Mouse (Mus musculus) forebrain, embryonic 16.5 days (tissue): ENCODE data around the gene Vmn1r130. TPM values are rescaled to one million over a fixed set of nuclear protein-coding genes. Genes with fewer than 3 reads are reported as not detected.
"Not testable (repeated sequence)": the region's sequence is repeated elsewhere in the genome, so short reads cannot be mapped to it uniquely, and the experiment has no call there.

ENCODE experiments used
- ATAC-seq: fragments of 200-750 bp; cut with Nextera tagmentation; 2 replicates; pipeline ENCODE4 v1.8.0; 2017; ENCODE audit warnings: mild to moderate bottlenecking, moderate library complexity
- H3K27ac ChIP-seq: fragments of 300-500 bp; sonication (generic); 2 replicates; pipeline ENCODE4 v1.5.1; 2014; ENCODE audit warnings: low read length, control low read depth
- H3K27me3 ChIP-seq: fragments of 300-500 bp; sonication (generic); replicated peaks from 2 replicates; pipeline ENCODE4 v1.6.1; 2014; ENCODE audit warnings: low read length; ENCODE audit not compliant: control insufficient read depth, insufficient read depth
- H3K36me3 ChIP-seq: fragments of 300-500 bp; sonication (generic); 2 replicates; pipeline ENCODE4 v1.6.1; 2014; ENCODE audit not compliant: control insufficient read depth, insufficient read depth
- H3K4me1 ChIP-seq: fragments of 300-500 bp; sonication (generic); replicated peaks from 2 replicates; pipeline ENCODE4 v1.6.1; 2014; ENCODE audit warnings: low read length; ENCODE audit not compliant: control insufficient read depth, insufficient read depth
- H3K4me2 ChIP-seq: fragments of 300-500 bp; sonication (generic); 2 replicates; pipeline ENCODE4 v1.6.1; 2014; ENCODE audit warnings: mild to moderate bottlenecking, low read length, control low read depth
- H3K4me3 ChIP-seq: fragments of 300-500 bp; sonication (generic); replicated peaks from 2 replicates; pipeline ENCODE4 v1.5.1; 2014; ENCODE audit warnings: mild to moderate bottlenecking, low read length, control low read depth
- H3K9ac ChIP-seq: fragments of 300-500 bp; sonication (generic); replicated peaks from 2 replicates; pipeline ENCODE4 v1.6.1; 2014; ENCODE audit warnings: low read depth, low read length, control low read depth
- H3K9me3 ChIP-seq: fragments of 300-500 bp; sonication (generic); 2 replicates; pipeline ENCODE4 v1.6.1; 2016; ENCODE audit warnings: low read length; ENCODE audit not compliant: control insufficient read depth
- WGBS: fragments of 180-500 bp; shearing (Covaris S2); extraction: QIAGEN DNeasy Blood & Tissue Kit; methylation state at CpG from one replicate; pipeline ENCODE4 v1.1.7; 2014; 5-methylcytosine and 5-hydroxymethylcytosine counted together
- polyA plus RNA-seq: library from polyadenylated mRNA; unstranded; fragments of >200 nt; fragmentation: Nextera tagmentation; extraction: Ambion mirVana; gene quantifications from 2 replicates; pipeline ENCODE4 v1.2.1, GENCODE M21; 2015

Gene Vmn1r130
- not detected in 2 replicates for polyA plus RNA-seq

DNA sequence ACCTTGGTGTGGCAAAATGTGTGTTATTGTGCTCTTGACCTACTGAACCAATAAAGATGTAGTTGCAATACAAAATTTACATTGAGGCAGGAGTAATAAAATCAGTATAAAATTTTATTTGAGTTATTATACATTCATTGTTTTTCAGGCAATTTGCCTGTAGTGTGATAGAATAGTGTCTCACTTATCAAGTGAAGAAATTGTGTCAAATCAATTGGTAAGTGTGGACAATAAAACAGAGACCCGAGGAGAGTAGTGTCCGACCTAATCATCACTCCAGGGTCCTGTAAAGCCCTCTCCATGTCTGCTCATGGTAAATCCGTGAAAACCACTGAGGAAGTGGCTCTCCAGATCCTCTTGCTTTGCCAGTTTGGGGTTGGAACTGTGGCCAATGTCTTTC, at the start of gene Vmn1r130:
Vmn1r130 (plus strand) TSS at position 301 of the 400 bp plus-strand sequence.
- H3K9ac ChIP-seq, H3K27me3 ChIP-seq, H3K4me3 ChIP-seq, H3K4me2 ChIP-seq, H3K36me3 ChIP-seq, ATAC-seq, H3K9me3 ChIP-seq, H3K27ac ChIP-seq, H3K4me1 ChIP-seq: not testable (repeated sequence)
- no CpG with 5 or more reads among the region's 3 CpGs for WGBS

DNA sequence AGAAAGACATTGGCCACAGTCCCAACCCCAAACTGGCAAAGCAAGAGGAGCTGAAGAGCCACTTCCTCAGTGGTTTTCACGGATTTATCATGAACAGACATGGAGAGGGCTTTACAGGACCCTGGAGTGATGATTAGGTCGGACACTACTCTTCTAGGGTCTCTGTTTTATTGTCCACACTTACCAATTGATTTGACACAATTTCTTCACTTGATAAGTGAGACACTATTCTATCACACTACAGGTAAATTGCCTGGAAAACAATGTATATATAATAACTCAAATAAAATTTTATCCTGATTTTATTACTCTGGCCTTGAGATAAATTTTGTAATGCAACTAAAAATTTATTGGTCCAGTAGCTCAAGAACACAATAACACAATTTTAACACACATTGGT, 34.4 kb downstream of the Vmn1r130 start, which contains the start of gene Vmn1r131:
Vmn1r131 (minus strand) TSS at position 101 of the 400 bp plus-strand sequence.
- H3K4me1 ChIP-seq, H3K9ac ChIP-seq, ATAC-seq, H3K9me3 ChIP-seq, H3K4me3 ChIP-seq, H3K4me2 ChIP-seq, H3K27me3 ChIP-seq, H3K36me3 ChIP-seq, H3K27ac ChIP-seq: not testable (repeated sequence)
- no CpG with 5 or more reads among the region's 2 CpGs for WGBS

Other genes starting within 250 kb of the Vmn1r130 start
- not detected in 2 replicates for gene Vmn1r125, start 239.6 kb upstream of the Vmn1r130 start, polyA plus RNA-seq
- gene Vmn1r126, start 210.3 kb upstream of the Vmn1r130 start, polyA plus RNA-seq = not detected in 2 replicates
- gene Vmn1r127, start 191.9 kb upstream of the Vmn1r130 start, polyA plus RNA-seq = not detected in 2 replicates
- gene Vmn1r128, start 162.4 kb upstream of the Vmn1r130 start, polyA plus RNA-seq = not detected in 2 replicates
- not detected in 2 replicates for gene Vmn1r129, start 150.5 kb upstream of the Vmn1r130 start, polyA plus RNA-seq
- gene Gm6882, start 79.0 kb upstream of the Vmn1r130 start, polyA plus RNA-seq = not detected in 2 replicates
- gene Vmn1r131, start 34.3 kb downstream of the Vmn1r130 start, polyA plus RNA-seq = not detected in 2 replicates
- gene Vmn1r132, start 102.3 kb downstream of the Vmn1r130 start, polyA plus RNA-seq = not detected in 2 replicates
- not detected in 2 replicates for gene Gm4175, start 249.7 kb downstream of the Vmn1r130 start, polyA plus RNA-seq